Mouse (Mus musculus): ENCODE measurements at regions not wholly inside any gene's neighbourhood (a gene's known extent, or its start where the extent isn't known, plus 50 kb on each side); places are given as distances from the start of the nearest gene placed in this dataset.

GRCm38 (mm10) chr9:83728428-83728827 is 77.6 kb downstream of the Elovl4 start:
- no peak for TF ChIP-seq POLR2A (IDR thresholded peaks at IDR 0.05; ENCODE audit: borderline replicate concordance, extremely low read depth, low read depth, low read length)
- no peak for TF ChIP-seq CTCF (IDR thresholded peaks at IDR 0.05; ENCODE audit: insufficient read depth, low read length)
